Mouse (Mus musculus) MEL (cell line): Measurements from ENCODE around the gene Phf8. TPM values are rescaled to one million over a fixed set of nuclear protein-coding genes. Genes with fewer than 3 reads are reported as not detected.

Source experiments
- DNase-seq: peaks from one replicate; pipeline ENCODE4 v3.0.0; 2011; ENCODE audit warnings: low read depth, low spot score
- H3K27ac ChIP-seq: 2 replicates; pipeline ENCODE4 v1.5.1; 2012; ENCODE audit warnings: low read depth, mild to moderate bottlenecking, control low read depth, low read length, moderate library complexity; ENCODE audit not compliant: control insufficient read depth
- H3K27me3 ChIP-seq, 2 experiments: fragments of 150-350 bp in 1 of 2; sonication (generic) in 1 of 2; 2 replicates each; pipeline ENCODE4 v1.6.1; 2012; ENCODE audit warnings: low read length in 2 of 2, mild to moderate bottlenecking in 2 of 2, improper control_type of control experiment in 1 of 2, moderate library complexity in 1 of 2; ENCODE audit not compliant: insufficient read depth in 2 of 2, control insufficient read depth in 1 of 2
- H3K36me3 ChIP-seq, 2 experiments: 2 replicates each; pipeline ENCODE4 v1.6.1; 2012 to 2014; ENCODE audit warnings: low read length in 2 of 2, improper control_type of control experiment in 1 of 2, inconsistent platforms in 1 of 2, mild to moderate bottlenecking in 1 of 2; ENCODE audit not compliant: insufficient read depth in 2 of 2, control insufficient read depth in 1 of 2
- H3K4me1 ChIP-seq, 2 experiments: fragments of 150-350 bp in 1 of 2; sonication (generic) in 1 of 2; 2 replicates each; pipeline ENCODE4 v1.6.1; 2012; ENCODE audit warnings: low read length in 2 of 2, improper control_type of control experiment in 1 of 2, mild to moderate bottlenecking in 1 of 2; ENCODE audit not compliant: insufficient read depth in 2 of 2, control insufficient read depth in 1 of 2
- H3K4me3 ChIP-seq, 2 experiments: fragments of 150-350 bp in 1 of 2; sonication (generic) in 1 of 2; 2 replicates each; pipeline ENCODE4 v1.5.1; 2012; ENCODE audit warnings: low read depth in 2 of 2, low read length in 2 of 2, mild to moderate bottlenecking in 2 of 2, moderate library complexity in 2 of 2, control low read depth in 1 of 2, improper control_type of control experiment in 1 of 2; ENCODE audit not compliant: control insufficient read depth in 1 of 2, insufficient read depth in 1 of 2
- H3K79me2 ChIP-seq: 2 replicates; pipeline ENCODE4 v1.6.1; 2012; ENCODE audit warnings: mild to moderate bottlenecking, low read length, moderate library complexity; ENCODE audit not compliant: control insufficient read depth, poor library complexity, insufficient read depth
- H3K9ac ChIP-seq: 2 replicates; pipeline ENCODE4 v1.6.1; 2012; ENCODE audit warnings: low read depth, mild to moderate bottlenecking, control low read depth, low read length, moderate library complexity; ENCODE audit not compliant: control insufficient read depth, poor library complexity, severe bottlenecking
- H3K9me3 ChIP-seq: fragments of 150-350 bp; sonication (generic); replicated peaks from 2 replicates; pipeline ENCODE4 v1.6.1; 2012; ENCODE audit warnings: mild to moderate bottlenecking, low read length, improper control_type of control experiment, moderate library complexity; ENCODE audit not compliant: insufficient read depth
- EP300 ChIP-seq, 2 experiments: IDR thresholded peaks; 2 replicates each; pipeline ENCODE4 v1.6.1; 2011; ENCODE audit warnings: improper control_type of control experiment in 2 of 2, low read length in 2 of 2, low read depth in 1 of 2, mild to moderate bottlenecking in 1 of 2
- GATA1 ChIP-seq: IDR thresholded peaks from 2 replicates; pipeline ENCODE4 v1.6.1; 2011; ENCODE audit warnings: low read depth, low read length, improper control_type of control experiment
- HCFC1 ChIP-seq: IDR thresholded peaks from 2 replicates; pipeline ENCODE4 v1.6.1; 2012; ENCODE audit warnings: low read depth, mild to moderate bottlenecking, inconsistent platforms, low read length, improper control_type of control experiment, moderate library complexity
- MAFK ChIP-seq: IDR thresholded peaks from 2 replicates; pipeline ENCODE4 v1.6.1; 2011; ENCODE audit warnings: low read depth, mild to moderate bottlenecking, low read length, improper control_type of control experiment, borderline replicate concordance
- MYC ChIP-seq: IDR thresholded peaks from 2 replicates; pipeline ENCODE4 v1.6.1; 2011; ENCODE audit warnings: low read depth, mild to moderate bottlenecking, low read length, improper control_type of control experiment, moderate library complexity
- NRF1 ChIP-seq: IDR thresholded peaks from 2 replicates; pipeline ENCODE4 v1.6.1; 2014; ENCODE audit warnings: low read depth, mild to moderate bottlenecking, inconsistent platforms, low read length, improper control_type of control experiment, moderate library complexity; ENCODE audit not compliant: poor library complexity, insufficient read depth, severe bottlenecking
- SIN3A ChIP-seq: IDR thresholded peaks from 2 replicates; pipeline ENCODE4 v1.6.1; 2012; ENCODE audit warnings: low read length, improper control_type of control experiment, inconsistent platforms
- TAL1 ChIP-seq: IDR thresholded peaks from 2 replicates; pipeline ENCODE4 v1.6.1; 2012; ENCODE audit warnings: mild to moderate bottlenecking, inconsistent platforms, low read length, moderate library complexity, mixed read lengths
- TBP ChIP-seq: IDR thresholded peaks from 2 replicates; pipeline ENCODE4 v1.8.0; 2011; ENCODE audit warnings: low read depth, low read length, improper control_type of control experiment
- TCF12 ChIP-seq: IDR thresholded peaks from 2 replicates; pipeline ENCODE4 v1.6.1; 2014; ENCODE audit warnings: low read depth, mild to moderate bottlenecking, inconsistent platforms, low read length, improper control_type of control experiment, moderate library complexity
- USF2 ChIP-seq, 2 experiments: IDR thresholded peaks; 2 replicates each; pipeline ENCODE4 v1.6.1; 2011 to 2012; ENCODE audit warnings: improper control_type of control experiment in 2 of 2, low read length in 2 of 2, borderline replicate concordance in 1 of 2, inconsistent platforms in 1 of 2, low read depth in 1 of 2, mild to moderate bottlenecking in 1 of 2; ENCODE audit not compliant: insufficient read depth in 1 of 2
- ZC3H11A ChIP-seq: IDR thresholded peaks from 2 replicates; pipeline ENCODE4 v1.6.1; 2012; ENCODE audit warnings: low read depth, mild to moderate bottlenecking, inconsistent platforms, low read length, improper control_type of control experiment
- ZKSCAN1 ChIP-seq: IDR thresholded peaks from 2 replicates; pipeline ENCODE4 v1.6.1; 2012; ENCODE audit warnings: low read depth, mild to moderate bottlenecking, inconsistent platforms, low read length, improper control_type of control experiment, moderate library complexity
- ZNF384 ChIP-seq: IDR thresholded peaks from 2 replicates; pipeline ENCODE4 v1.6.1; 2012; ENCODE audit warnings: low read depth, mild to moderate bottlenecking, inconsistent platforms, low read length, improper control_type of control experiment
- polyA plus RNA-seq, 2 experiments: library from polyadenylated mRNA; stranded (reverse) in 1 of 2; unstranded in 1 of 2; fragments of >175 nt in 1 of 2; fragments of >200 nt in 1 of 2; gene quantifications; 2 replicates each; pipeline versions ENCODE4 v1.2.1 to v1.2.4; 2012; ENCODE audit warnings: low replicate concordance in 2 of 2, low read depth in 1 of 2; ENCODE audit not compliant: insufficient read length in 2 of 2, insufficient read depth in 1 of 2, missing spikeins in 1 of 2
- total RNA-seq: library from RNA; depleted of rRNA; stranded (reverse); fragments of 300-350 nt; gene quantifications from 2 replicates; pipeline ENCODE4 v1.2.3, GENCODE M21; 2012

The Phf8 gene
- total and polyA plus RNA-seq, 3 experiments: 13.6 to 132 (median 31.8) TPM

DNA sequence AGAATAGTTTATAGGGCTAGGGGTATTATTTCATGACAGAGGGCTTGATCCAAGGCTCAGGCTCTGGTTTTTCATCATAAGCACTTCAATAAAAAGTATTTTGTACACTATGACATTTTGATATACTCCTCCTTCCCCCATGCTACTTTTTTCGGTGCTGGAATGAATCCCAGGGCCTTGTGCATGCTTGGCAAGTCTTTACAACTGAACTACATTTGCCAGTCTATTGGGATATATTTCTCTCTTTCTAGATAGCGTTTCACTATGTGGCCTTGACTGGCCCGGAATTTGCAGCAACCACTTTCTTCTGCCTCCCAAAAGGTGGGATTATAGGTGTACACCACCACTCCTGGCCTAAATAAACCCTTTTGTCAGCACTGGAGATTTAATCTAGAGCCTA lies 7.4 kb upstream of the Phf8 start:
- Histone ChIP-seq H3K27me3 (no peaks in the 10 kb centered on the region), H3K36me3 (peaks cover 0 to 22% of the 10 kb centered on the region in 2 experiments; a peak in 2 of 4 replicates), H3K4me1 (peaks cover 9 to 13% of the 10 kb centered on the region in 2 experiments), H3K9ac (no peak overlapping the region), H3K9me3 (no peaks in the 10 kb centered on the region), H3K27ac (no peak overlapping the region), H3K4me3 (no peak overlapping the region), H3K79me2 (no peaks in the 10 kb centered on the region)
- TF ChIP-seq TBP (no peak), NRF1 (no peak), SIN3A (no peak), MAFK (no peak)
- no peak for DNase-seq

DNA sequence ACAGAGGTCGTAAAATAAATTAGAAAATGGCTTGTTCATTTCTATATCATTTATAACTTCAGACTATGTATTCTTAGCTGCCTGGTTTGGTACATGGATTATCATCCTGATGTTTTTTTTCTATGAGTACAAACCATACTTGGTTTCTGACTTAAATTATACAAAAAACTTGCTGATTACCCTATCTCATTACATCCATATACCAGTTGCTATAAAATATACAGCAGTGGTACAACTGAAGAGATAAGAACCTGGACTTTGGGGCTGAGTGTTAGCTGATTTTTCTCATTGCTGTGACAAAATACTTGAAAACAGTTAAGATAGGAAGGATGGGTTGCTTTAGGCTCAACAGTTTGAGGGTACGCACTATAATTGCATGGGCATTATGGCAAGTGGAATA lies 6.8 kb upstream of the Phf8 start:
- DNase-seq: peak; percentile 25
- no peak overlapping the region for H3K27ac ChIP-seq
- no peaks in the 10 kb centered on the region for H3K79me2 ChIP-seq
- no peak overlapping the region for H3K4me3 ChIP-seq
- no peaks in the 10 kb centered on the region for H3K27me3 ChIP-seq
- no peak overlapping the region for H3K9ac ChIP-seq
- peaks cover 11 to 14% of the 10 kb centered on the region in 2 experiments for H3K4me1 ChIP-seq
- no peaks in the 10 kb centered on the region for H3K9me3 ChIP-seq
- TF ChIP-seq NRF1 (no peak), TCF12 (peak; percentile 20; the same call in 1 of the 2 replicates), MYC (no peak), TAL1 (no peak), ZNF384 (peak; percentile 58), USF2 (IDR thresholded peaks at IDR 0.05; ENCODE audit: borderline replicate concordance in 1 of 2, insufficient read depth in 1 of 2, low read depth in 1 of 2, low read length in 2 of 2) (no peak), EP300 (IDR thresholded peaks at IDR 0.05; ENCODE audit: low read depth in 1 of 2, low read length in 2 of 2) (peak; percentile 43 to 70; a peak in 3 of 4 replicates), ZC3H11A (no peak), GATA1 (peak; percentile 65), ZKSCAN1 (no peak)
- peaks cover 0 to 22% of the 10 kb centered on the region in 2 experiments; a peak in 2 of 4 replicates for H3K36me3 ChIP-seq

DNA sequence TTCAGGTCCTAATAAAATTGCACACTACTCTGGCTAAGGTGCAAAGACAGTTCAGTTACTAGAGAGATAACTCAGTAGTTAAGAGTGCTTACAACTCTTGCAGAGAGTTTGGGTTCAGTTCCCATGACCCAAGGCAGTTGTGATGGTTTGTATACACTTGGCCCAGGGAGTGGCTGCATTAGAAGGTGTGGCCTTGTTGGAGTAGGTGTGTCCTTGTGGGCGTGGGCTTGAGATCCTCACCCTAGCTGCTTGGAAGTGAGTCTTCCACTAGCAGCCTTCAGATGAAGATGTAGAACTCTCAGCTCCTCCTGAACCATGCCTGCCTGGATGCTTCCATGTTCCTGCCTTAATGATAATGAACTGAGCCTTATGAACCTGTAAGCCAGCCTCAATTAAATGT lies 2.3 kb upstream of the Phf8 start:
- DNase-seq: peak; percentile 78
- Histone ChIP-seq H3K27ac (no peak overlapping the region), H3K36me3 (peaks cover 0 to 26% of the 10 kb centered on the region in 2 experiments; a peak in 2 of 4 replicates), H3K4me1 (peaks cover 9 to 19% of the 10 kb centered on the region in 2 experiments), H3K9me3 (no peaks in the 10 kb centered on the region), H3K4me3 (no peak overlapping the region), H3K79me2 (peaks cover 12% of the 10 kb centered on the region), H3K9ac (no peak overlapping the region), H3K27me3 (no peaks in the 10 kb centered on the region)
- TF ChIP-seq TCF12 (peak; percentile 31; the same call in 1 of the 2 replicates), HCFC1 (no peak)
